Mouse (Mus musculus): ENCODE measurements around the gene Fbxl7. TPM values are rescaled to one million over a fixed set of nuclear protein-coding genes. Genes with fewer than 3 reads are reported as not detected.

Fbxl7 gene
- total and polyA plus RNA-seq, 3 experiments, result 1.9 to 3.1 (median 3.0) TPM

DNA sequence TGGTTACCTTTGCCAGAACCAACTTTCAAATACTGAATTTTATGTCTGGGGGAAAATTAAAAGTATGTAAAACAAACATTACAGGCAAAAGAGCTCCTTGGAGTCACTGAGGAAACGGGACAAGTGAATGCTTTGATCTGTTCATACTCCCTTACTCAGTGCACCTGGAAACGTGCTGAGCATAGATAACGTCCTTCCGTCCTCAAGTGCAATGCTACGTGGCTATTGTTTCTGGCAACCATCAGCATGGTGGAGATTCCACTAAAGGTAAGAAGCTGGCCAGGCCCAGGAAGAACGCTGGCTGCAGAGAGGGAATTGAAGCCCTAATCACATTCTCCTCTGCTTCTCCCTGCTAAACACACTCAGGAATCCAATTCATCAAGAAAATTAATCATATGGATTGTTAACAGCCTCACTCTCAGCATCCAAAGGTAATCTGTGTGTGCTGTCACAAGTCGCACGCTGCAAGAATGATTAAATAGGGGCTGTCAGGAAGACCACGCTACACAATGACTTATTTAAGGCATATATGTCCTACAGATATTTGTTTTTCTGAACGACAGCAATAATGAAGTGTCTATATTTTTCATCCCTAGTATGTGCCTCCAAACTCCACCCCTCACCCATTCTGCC is 206.8 kb downstream of the Fbxl7 start:
- Histone ChIP-seq H3K4me3 (no peak overlapping the region), H3K9ac (ENCODE audit: low read depth, low read length) (no peak overlapping the region), H3K27me3 (ENCODE audit: control insufficient read depth, insufficient read depth, low read length) (no peaks in the 10 kb centered on the region), H3K4me1 (ENCODE audit: control insufficient read depth, insufficient read depth, low read length) (no peaks in the 10 kb centered on the region; the same call in 1 of the 2 replicates), H3K27ac (no peak overlapping the region), H3K79me2 (replicated peaks; ENCODE audit: control insufficient read depth, insufficient read depth, low read length) (no peaks in the 10 kb centered on the region), H3K36me3 (ENCODE audit: control insufficient read depth, insufficient read depth, low read length) (no peaks in the 10 kb centered on the region)
- intact Hi-C loops (cut with DNase I), result no loop called here
- no peak for TF ChIP-seq EP300 (IDR thresholded peaks at IDR 0.05; ENCODE audit: insufficient read depth, low read depth, low read length)
- TF ChIP-seq CTCF (IDR thresholded peaks at IDR 0.05), result no peak
- no peak for TF ChIP-seq POLR2A (IDR thresholded peaks at IDR 0.05; ENCODE audit: insufficient read depth, low read depth, low read length)
- 55% methylated on average over 10 of the region's 10 CpGs for WGBS
- no peak for DNase-seq

DNA sequence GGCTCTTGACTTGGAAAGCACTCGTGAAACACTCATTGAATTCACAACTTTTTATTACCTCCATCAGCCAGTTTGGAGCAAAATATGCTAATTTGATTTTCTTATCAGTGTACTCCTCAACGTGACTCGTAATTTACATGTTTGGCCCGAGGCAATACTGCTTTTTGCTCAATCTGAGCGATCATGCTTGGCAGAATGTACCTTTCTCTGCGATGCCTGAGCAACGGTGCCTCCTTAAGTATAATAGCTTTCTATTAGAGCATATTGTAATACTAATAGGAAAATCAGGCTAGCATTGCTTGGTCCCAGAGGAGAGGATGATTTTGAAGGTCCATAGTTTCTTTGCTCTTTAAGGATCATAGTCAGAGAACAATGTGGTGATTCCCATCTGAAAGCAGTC is 207.7 kb downstream of the Fbxl7 start:
- Histone ChIP-seq H3K79me2 (replicated peaks; ENCODE audit: control insufficient read depth, insufficient read depth, low read length) (no peaks in the 10 kb centered on the region), H3K36me3 (ENCODE audit: control insufficient read depth, insufficient read depth, low read length) (no peaks in the 10 kb centered on the region), H3K9ac (ENCODE audit: low read depth, low read length) (no peak overlapping the region), H3K4me3 (no peak overlapping the region), H3K27me3 (ENCODE audit: control insufficient read depth, insufficient read depth, low read length) (no peaks in the 10 kb centered on the region), H3K27ac (no peak overlapping the region), H3K4me1 (ENCODE audit: control insufficient read depth, insufficient read depth, low read length) (no peaks in the 10 kb centered on the region; the same call in 1 of the 2 replicates)
- DNase-seq, result no peak
- TF ChIP-seq POLR2A (IDR thresholded peaks at IDR 0.05; ENCODE audit: insufficient read depth, low read depth, low read length) (no peak), EP300 (IDR thresholded peaks at IDR 0.05; ENCODE audit: insufficient read depth, low read depth, low read length) (no peak), CTCF (IDR thresholded peaks at IDR 0.05) (no peak)
- intact Hi-C loops (cut with DNase I), result no loop called here
- WGBS, result 66% methylated on average over 7 of the region's 7 CpGs

GRCm38 (mm10) chr15:26682279-26682678 is 213.1 kb downstream of the Fbxl7 start:
- no peaks in the 10 kb centered on the region for H3K36me3 ChIP-seq (ENCODE audit: control insufficient read depth, insufficient read depth, low read length)
- H3K79me2 ChIP-seq (replicated peaks; ENCODE audit: control insufficient read depth, insufficient read depth, low read length), result no peaks in the 10 kb centered on the region
- no peak for DNase-seq
- H3K4me1 ChIP-seq (ENCODE audit: control insufficient read depth, insufficient read depth, low read length), result no peaks in the 10 kb centered on the region
- no peak overlapping the region for H3K9ac ChIP-seq (ENCODE audit: low read depth, low read length)
- H3K4me3 ChIP-seq, result no peak overlapping the region
- no peaks in the 10 kb centered on the region for H3K27me3 ChIP-seq (ENCODE audit: control insufficient read depth, insufficient read depth, low read length)
- intact Hi-C loops (cut with DNase I), result no loop called here
- no peak overlapping the region for H3K27ac ChIP-seq
- TF ChIP-seq EP300 (IDR thresholded peaks at IDR 0.05; ENCODE audit: insufficient read depth, low read depth, low read length) (no peak), CTCF (IDR thresholded peaks at IDR 0.05) (no peak), POLR2A (IDR thresholded peaks at IDR 0.05; ENCODE audit: insufficient read depth, low read depth, low read length) (no peak)
- WGBS, result 93% methylated on average over 9 of the region's 9 CpGs

DNA sequence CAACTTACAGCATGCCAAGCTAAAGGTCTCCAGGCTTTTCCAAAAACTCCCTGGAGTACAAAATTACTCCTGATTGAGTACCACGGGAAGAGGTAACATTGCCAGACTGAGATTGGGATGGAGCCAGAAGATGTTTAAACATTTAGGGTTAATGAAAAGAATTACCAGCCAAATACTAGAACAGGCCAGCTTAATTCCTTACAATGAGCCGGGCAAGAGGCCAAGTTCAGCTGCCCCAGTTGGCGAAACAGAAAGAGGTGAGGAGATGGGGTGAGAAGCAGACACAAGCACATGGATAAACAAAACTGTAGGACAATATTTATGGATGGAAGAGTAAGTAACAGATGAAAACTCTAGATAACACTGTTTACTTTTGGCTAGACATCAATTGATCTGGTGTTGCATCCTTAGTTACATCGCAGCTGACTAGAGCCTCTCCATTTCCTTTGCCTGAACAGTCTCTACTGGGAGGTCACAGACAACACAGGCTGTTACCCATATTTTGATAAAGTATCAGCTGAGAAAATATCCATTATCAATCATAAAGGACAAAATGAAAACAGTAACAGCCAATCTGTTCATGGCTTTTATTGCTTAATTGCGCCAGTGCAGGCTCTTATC is 222.0 kb downstream of the Fbxl7 start:
- peak; percentile 13 to 27 for DNase-seq
- 41% methylated on average over 5 of the region's 5 CpGs for whole genome bisulfite sequencing
- H3K4me1 ChIP-seq (ENCODE audit: control insufficient read depth, insufficient read depth, low read length), result no peaks in the 10 kb centered on the region
- no peak overlapping the region for H3K4me3 ChIP-seq
- H3K27me3 ChIP-seq (ENCODE audit: control insufficient read depth, insufficient read depth, low read length), result no peaks in the 10 kb centered on the region
- no peak overlapping the region for H3K27ac ChIP-seq
- H3K36me3 ChIP-seq (ENCODE audit: control insufficient read depth, insufficient read depth, low read length), result no peaks in the 10 kb centered on the region
- TF ChIP-seq POLR2A (IDR thresholded peaks at IDR 0.05; ENCODE audit: insufficient read depth, low read depth, low read length) (no peak), EP300 (IDR thresholded peaks at IDR 0.05; ENCODE audit: insufficient read depth, low read depth, low read length) (no peak), CTCF (IDR thresholded peaks at IDR 0.05) (no peak)
- intact Hi-C loops (cut with DNase I), result no loop called here
- H3K9ac ChIP-seq (ENCODE audit: low read depth, low read length), result no peak overlapping the region
- H3K79me2 ChIP-seq (replicated peaks; ENCODE audit: control insufficient read depth, insufficient read depth, low read length), result no peaks in the 10 kb centered on the region

GRCm38 (mm10) chr15:26654988-26655387 is 240.4 kb downstream of the Fbxl7 start:
- TF ChIP-seq CTCF (IDR thresholded peaks at IDR 0.05), result no peak
- no peak for TF ChIP-seq POLR2A (IDR thresholded peaks at IDR 0.05; ENCODE audit: insufficient read depth, low read depth, low read length)
- TF ChIP-seq EP300 (IDR thresholded peaks at IDR 0.05; ENCODE audit: insufficient read depth, low read depth, low read length), result no peak
- no peaks in the 10 kb centered on the region for H3K36me3 ChIP-seq (ENCODE audit: control insufficient read depth, insufficient read depth, low read length)
- no peaks in the 10 kb centered on the region for H3K79me2 ChIP-seq (replicated peaks; ENCODE audit: control insufficient read depth, insufficient read depth, low read length)
- no peak overlapping the region for H3K9ac ChIP-seq (ENCODE audit: low read depth, low read length)
- 77% methylated on average over 8 of the region's 8 CpGs for WGBS
- H3K27me3 ChIP-seq (ENCODE audit: control insufficient read depth, insufficient read depth, low read length), result no peaks in the 10 kb centered on the region
- H3K4me3 ChIP-seq, result no peak overlapping the region
- H3K4me1 ChIP-seq (ENCODE audit: control insufficient read depth, insufficient read depth, low read length), result no peaks in the 10 kb centered on the region
- DNase-seq, result no peak
- intact Hi-C loops (cut with DNase I), result no loop called here
- no peak overlapping the region for H3K27ac ChIP-seq

DNA sequence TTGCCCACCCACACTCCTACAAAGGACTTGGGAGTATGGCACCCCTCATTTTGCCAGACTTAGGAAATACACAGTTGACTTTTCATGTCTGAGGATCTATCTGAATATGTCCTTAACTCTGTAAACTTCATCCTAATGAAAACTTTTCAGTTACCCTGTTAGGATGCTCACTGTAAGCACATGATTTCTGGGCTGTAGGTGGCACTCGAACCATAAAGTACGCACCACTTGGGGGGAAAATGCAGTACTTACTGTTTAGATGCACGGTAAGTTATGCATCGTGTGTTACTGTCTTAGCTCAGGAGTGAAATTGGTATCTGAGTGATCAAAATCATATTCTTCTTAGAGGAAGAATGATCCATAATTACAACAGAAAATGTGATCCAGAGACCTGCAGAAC is 252.8 kb downstream of the Fbxl7 start:
- H3K4me3 ChIP-seq, result no peak overlapping the region
- no peak overlapping the region for H3K9ac ChIP-seq (ENCODE audit: low read depth, low read length)
- WGBS, result 82% methylated on average over 4 of the region's 4 CpGs
- DNase-seq, result no peak
- H3K27me3 ChIP-seq (ENCODE audit: control insufficient read depth, insufficient read depth, low read length), result no peaks in the 10 kb centered on the region
- peaks cover 3% of the 10 kb centered on the region for H3K4me1 ChIP-seq (ENCODE audit: control insufficient read depth, insufficient read depth, low read length)
- intact Hi-C loops (cut with DNase I), result no loop called here
- no peak for TF ChIP-seq POLR2A (IDR thresholded peaks at IDR 0.05; ENCODE audit: insufficient read depth, low read depth, low read length)
- peak; percentile 24 for TF ChIP-seq CTCF (IDR thresholded peaks at IDR 0.05)
- no peak for TF ChIP-seq EP300 (IDR thresholded peaks at IDR 0.05; ENCODE audit: insufficient read depth, low read depth, low read length)
- no peaks in the 10 kb centered on the region for H3K79me2 ChIP-seq (replicated peaks; ENCODE audit: control insufficient read depth, insufficient read depth, low read length)
- no peak overlapping the region for H3K27ac ChIP-seq
- peaks cover 4% of the 10 kb centered on the region for H3K36me3 ChIP-seq (ENCODE audit: control insufficient read depth, insufficient read depth, low read length)

Measured in heart, adult 2 months (tissue).